Mouse (Mus musculus) liver, embryonic 14.5 days (tissue): ENCODE data around the gene Tcte1.

Experiments used
- CTCF ChIP-seq: IDR thresholded peaks from 2 replicates; pipeline ENCODE4 v1.5.1; 2016; ENCODE audit warnings: antibody characterized with exemption, low read depth, control low read depth
- EP300 ChIP-seq: IDR thresholded peaks from 2 replicates; pipeline ENCODE4 v1.6.1; 2016; ENCODE audit warnings: antibody characterized with exemption, low read depth

- TF ChIP-seq CTCF (no peak), EP300 (no peak)
Observed at GRCm38 (mm10) chr17:45488321-45489254, 34.6 kb upstream of the Tcte1 start.
